Mouse (Mus musculus) right cerebral cortex, postnatal 10 days (tissue): Measurements from ENCODE around the gene Dusp18.
"Not testable (repeated sequence)": the region's sequence is repeated elsewhere in the genome, so short reads cannot be mapped to it uniquely, and the experiment has no call there.

Source experiments
- DNase-seq, 2 experiments: peaks; one replicate each; pipeline ENCODE4 v3.0.0; 2021; ENCODE audit warnings: low spot score in 2 of 2

The Dusp18 gene

DNA sequence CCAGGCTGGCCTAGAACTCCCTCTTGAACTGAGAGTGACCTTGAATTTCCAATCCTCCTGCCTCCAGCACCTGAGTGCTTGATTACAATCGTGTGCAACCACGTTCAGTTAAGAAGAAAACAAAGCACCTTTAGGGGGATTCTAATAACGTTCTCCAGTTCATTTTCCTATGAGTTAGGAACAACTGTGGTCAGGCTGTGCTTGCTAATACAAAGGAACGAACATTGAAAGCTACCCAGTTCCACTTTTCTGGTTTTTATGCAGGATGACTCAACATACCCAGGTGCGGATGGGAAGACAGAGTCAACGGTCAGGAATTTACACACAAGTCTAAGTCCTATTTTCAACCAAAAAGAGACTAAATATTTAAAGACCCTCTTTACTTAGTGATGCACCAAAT, 1.1 kb upstream of the Dusp18 start:
- DNase-seq: no peak

DNA sequence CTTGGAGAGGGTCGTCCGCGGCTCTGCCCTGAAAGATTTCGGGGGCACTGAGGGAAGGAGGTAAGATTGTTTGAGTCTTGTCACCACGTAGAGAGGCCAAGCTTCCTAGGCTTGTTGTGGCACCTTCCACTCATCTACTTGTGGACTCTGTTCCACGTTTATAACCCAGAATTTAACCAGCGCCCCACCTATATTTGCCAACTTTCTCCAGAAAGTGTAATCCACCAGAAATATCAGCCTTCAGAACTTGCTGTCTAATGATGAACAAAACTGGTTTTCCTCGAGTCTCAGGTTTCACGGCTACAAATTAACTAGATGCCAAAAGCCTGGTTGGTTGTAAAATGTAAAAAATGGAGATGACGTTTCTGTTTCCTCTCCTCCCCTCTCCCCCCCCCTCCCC, 418 bp downstream of the Dusp18 start:
- no peak for DNase-seq

DNA sequence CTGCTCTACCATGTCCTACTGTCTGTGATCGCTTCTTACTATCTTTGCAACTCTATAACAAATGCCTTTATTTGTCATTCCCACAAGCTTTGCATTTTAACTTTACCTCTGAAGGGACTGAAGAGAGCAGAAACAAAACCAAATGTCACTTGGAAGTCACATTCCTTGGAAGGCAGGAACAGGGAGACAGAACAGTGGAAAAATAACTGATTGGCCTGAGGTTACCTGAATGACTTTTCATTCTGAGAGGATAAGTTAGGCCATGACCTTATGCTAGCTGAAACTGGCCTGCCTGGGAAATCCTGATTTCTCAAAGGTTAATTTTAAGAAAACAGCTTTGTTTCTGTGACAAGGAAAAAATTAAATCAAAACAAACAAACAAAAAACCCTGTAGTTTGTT, 893 bp downstream of the Dusp18 start:
- DNase-seq: no peak

DNA sequence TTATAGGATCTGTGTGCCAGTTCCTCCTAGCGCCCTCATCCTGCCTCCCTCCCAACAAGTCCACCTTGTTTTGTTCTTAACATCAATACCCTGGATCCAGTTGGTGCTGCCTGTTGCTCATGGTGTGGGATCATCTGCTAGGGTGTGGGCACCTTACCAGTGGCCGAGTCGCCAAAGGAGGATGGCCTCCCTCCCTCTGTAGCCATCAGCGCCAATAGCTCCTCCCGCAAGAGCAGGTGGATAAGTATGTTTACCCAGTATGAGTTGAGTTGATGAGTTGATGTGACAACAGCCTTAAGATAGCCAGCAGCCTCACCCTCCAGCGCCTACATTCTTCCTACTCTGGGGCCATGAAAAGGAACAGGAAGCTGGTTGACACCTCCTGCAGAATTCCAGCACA, 5.3 kb downstream of the Dusp18 start:
- no peak for DNase-seq

DNA sequence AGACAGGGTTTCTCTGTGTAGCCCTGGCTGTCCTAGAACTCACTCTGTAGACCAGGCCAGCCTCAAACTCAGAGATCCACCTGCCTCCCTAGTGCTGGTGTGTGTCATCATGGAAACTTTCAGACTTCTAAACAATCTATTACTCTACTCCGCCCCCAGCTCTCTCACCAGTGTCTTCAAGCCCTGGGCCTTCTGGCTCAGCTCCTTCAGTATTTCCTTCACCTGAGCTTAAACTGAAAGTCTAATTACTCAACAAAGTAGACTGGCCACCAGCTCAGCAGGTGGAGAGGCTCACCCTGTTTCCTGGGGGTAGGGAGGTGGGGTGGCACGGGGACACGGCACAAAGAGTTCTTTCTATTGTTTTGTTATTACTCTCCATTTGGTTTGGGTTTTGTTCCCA, 7.5 kb downstream of the Dusp18 start:
- no peak for DNase-seq

DNA sequence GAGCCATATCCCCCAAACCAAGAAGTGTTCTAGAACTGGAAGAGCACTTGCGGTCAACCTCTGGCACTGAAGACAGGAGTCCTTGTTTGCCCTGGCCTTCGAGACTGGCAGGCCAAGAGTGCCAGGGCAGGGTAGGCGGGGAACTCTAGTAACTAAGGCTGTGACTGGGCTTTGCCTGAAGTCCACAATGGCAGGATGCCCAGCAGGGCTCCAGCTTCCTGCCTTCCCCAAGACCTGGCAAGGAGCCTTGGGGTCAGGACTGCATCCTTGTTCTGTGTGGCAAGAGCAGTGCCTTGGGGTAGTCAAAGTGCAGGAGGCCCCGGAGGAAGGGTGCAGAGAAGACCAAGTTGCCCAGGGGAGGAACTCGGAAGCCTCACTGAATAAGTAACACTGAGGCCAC, 8.0 kb downstream of the Dusp18 start:
- DNase-seq: peak; percentile 86 to 89

DNA sequence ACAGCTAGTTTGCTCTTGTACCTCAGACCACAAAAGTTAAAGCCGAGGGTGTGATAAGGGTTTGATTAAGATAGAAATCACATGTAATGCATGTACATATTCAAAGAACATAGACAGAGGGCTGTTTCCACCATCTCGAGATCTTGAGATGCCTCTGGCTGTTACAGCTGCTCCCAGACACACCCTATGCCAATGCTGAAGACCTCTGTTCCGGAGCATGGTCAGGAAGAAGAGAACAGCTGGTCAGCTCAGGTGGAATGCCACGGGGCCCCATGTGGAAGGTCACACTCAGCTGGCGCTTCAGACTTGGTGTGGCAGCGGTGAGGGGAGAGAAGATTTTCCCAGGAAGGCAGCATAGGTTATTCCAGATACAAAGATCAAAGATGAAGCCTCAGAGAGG, 9.6 kb downstream of the Dusp18 start:
- no peak for DNase-seq

DNA sequence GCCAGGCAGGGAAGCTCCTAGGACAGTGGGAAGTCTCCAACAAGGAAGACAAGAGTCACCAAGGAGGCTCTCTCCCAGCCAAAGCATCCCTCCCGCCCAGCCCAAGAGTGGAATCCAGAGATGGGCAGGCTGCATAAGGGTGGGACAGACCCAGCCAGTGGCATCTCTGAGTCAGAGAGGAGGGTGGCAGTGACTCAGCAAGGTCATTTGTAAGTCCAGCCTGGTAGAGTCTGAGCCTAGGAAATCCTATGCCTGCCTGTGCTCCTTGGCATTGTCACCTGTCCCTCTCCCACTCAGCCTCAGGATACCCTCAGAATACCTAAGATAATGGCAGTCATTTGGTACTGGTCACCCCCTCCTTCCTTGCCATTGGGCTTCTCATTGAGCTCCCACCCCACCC, 10.4 kb downstream of the Dusp18 start:
- no peak for DNase-seq

DNA sequence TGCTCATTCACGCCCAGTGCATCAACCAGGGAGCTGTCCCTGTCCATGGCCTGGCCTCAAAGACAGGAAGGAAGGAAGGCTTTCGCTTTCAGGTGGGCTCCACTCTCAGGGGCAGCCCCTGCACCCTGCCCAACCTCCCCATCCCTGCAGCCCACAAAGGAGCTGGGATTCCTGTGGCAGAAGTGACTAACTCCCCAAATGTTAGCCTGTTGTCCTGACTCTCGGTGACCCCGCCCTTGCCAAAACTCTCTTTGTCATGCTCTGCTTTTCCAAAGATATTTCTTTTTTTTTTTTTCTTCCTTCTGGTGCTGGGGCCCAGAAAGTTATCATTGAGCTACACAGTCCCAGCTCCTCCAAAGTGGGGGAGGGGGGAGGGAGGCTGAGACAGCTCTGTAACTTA, 14.2 kb downstream of the Dusp18 start:
- DNase-seq: no peak

DNA sequence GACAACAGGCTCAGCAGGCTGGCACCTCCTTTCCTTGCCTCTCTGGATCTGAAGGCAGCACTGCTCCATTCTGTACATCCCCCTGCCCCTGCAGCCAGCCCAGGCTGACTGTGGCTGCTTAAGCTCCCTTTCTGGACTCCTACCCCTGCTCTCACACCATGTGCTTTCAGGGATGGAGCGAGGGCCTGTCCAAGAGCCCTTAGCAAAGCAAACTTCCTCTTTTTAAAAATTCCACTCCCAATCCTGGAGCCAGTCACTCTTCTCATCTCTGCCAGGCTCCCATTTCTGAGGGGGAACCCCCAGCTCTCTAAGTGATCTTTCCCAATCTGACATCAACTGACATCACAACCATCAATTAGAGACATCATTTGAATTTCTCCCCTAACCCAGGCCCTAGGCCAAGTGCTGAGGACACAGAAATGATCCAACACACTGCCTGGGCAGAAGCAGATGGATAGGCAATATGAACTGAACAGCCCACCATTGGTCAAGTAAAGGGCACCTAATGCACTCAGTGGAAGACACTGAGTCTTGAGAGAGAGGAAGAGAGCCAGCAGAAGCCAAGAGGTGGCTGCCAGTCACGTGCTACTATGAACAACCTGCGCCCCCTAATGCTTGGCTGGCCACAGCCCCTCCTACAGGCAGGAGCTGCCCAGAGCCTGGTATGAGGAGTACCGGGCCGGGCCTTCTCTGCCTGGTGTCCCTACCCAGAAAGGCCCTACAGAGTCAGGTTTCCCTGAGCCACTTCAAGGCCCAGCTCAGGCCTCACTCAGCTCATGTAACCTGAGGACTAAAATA, 15.7 kb downstream of the Dusp18 start:
- peak in 1 of 2 experiments; percentile 35 for DNase-seq

DNA sequence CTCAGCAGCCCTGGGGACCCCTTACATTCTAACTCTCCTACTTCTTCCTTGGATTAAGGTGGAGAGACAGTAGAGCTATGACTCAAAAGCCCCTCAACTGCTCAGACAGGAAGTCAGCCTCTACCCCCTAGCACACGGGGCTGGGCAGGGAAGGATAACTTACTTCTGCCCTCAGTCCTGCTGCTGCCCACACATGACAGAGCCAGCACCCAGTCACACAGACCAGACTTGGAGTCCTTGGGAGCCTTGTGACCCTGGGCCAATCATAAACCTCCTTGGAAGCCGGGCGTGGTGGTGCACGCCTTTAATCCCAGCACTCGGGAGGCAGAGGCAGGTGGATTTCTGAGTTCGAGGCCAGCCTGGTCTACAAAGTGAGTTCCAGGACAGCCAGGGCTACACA, 16.4 kb downstream of the Dusp18 start:
- DNase-seq: not testable (repeated sequence)

DNA sequence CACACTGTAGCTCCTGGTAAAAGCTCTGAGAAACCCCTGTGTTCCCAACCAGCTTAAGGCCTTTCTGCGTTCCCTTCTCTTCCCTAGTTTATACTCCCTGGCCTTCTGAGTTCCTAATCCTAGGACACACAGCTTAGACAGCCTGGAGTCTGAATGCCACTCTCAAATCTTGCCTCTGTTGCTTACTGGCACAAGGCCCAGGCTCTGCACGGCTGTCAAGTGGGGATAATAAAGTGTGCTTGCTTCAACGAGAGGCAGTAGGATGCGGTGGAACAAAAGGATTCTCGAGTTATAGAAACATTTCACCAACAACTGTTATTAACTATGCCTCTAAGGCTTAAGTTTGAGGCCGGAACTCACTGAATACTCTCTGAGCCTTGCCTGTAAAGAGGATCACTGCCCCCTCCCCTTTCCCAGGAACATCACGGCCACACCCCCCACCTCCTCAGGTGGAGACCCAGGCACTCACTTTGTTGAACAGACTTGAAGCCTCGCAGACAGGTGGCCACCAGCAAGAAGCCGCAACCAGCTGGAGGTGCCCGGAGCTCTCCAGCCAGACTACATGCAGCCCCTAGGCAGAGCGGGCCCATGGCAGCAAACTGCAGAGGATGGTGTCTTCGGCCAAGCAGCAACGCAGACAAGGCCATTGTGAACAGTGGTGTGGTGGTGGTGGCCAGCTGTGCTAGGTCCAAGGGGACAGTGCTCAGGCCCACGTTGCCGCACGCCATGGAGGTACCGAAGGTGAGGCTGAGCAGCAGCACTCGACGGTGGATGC, 17.2 kb downstream of the Dusp18 start:
- DNase-seq: peak; percentile 70 to 72

DNA sequence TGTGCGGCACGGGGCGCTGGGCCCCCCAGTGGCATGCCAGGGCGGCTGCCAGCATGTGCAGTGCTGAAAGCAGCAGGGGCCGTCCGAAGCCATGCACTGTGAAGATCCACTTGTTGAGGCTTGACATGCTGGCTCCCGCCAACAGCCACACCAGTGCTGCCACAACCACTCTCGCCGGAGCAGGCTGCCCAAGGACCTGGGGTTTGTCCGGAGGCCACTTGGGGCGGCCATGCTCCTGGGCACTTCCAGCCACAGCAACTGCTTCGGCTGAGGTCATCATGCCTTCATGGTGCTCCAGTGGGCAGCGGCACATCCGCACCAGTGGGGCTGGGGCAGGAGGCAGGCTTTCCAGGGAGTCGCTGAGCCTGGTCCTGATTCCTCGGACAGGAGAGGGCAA, 17.8 kb downstream of the Dusp18 start:
- DNase-seq: peak; percentile 64 to 69

DNA sequence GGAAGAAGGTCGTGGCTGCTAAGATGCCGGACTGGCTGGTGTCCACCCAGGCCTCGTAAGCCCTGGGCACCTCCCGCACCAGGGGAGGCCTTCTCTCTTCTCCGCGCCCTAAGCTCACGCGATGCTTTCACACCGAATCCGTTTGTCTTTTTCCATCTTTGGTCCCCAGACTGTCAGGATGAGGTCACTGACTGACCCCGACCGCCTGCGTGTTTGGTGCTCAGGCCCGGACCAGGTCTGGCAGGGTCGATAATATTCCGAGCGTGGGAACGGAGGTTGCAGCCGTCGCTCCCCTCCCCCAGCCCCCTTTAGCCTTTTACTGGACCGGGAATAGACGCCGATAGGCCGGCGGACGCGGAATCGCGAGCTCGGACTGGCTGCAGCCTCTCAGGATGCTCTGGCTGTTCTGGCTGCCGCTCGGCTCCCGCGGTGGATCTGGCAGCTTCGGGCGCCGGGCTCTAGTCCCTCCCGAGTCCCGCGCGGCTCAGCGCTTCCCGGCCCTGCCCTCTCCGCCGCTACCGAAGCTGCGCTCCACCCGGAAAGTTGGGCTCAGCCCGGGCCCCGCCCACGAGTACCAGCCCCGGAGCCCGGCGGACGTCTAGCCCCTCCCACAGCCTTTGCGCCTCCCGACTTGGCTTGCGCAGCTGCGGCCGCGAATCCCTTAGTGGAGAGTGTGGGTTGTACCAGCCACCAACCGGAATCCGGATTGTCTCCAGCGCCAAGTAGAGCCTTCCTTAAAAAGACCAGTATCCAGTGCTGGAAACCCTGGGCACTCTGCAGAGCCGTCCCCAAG, 18.5 kb downstream of the Dusp18 start:
- peak; percentile 96 to 97 for DNase-seq

DNA sequence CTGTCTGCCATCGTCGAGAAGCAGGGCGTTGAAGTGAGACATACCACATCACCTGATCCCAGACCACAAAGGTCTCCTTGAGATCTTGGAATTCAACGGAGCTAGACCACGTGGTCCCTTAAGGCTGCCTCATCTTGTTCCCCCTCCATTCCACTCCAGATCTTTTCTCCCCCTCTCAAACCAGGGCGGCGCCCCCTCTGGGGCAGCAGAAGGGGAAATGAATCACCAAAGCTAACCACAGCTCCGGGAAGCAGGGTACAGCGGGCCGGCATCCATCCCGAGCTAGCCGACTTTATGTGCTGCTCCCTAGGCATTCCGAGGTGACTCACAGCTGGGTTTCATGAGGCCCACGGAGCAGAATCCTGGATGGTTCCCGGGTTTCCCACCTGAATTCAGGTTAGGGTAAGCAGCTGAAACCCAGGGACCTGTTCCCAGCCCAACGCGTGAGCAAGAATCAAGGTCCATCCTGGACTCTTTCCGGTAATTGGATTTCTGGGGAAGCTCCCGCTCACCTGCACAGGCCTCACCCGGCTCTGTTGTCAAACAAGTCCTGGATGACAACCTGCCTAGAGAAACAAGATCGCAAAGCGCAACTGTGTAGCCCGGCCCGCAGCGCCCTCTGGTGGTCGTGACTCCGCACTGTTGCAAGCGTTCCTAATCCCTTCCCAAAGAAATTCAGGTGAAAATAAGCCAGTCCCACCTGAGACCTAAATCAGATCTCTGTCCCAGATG, 19.2 kb downstream of the Dusp18 start, which contains the start of gene Slc35e4:
Gene Slc35e4 (minus strand): TSS at position 556 of the 732 bp plus-strand sequence.
- peak; percentile 82 to 87 for DNase-seq

DNA sequence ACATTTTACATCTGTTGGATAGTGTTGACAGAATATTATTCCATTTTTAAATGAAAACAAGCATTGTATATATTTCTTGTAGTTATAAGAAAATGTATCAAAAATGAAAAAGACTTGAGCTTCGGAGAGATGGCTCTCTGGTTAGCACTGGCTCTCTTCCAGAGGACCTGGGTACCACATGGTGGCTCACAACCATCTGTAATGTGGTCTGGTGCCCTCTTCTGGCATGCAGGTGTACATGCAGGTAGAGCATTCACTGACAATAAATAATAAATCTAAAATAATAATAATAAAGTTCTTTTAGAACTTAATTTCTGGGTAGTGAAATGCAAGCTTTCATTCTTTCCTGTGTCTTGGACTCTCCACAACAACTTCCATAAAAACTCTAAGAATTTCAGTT, 23.7 kb downstream of the Dusp18 start:
- no peak for DNase-seq

DNA sequence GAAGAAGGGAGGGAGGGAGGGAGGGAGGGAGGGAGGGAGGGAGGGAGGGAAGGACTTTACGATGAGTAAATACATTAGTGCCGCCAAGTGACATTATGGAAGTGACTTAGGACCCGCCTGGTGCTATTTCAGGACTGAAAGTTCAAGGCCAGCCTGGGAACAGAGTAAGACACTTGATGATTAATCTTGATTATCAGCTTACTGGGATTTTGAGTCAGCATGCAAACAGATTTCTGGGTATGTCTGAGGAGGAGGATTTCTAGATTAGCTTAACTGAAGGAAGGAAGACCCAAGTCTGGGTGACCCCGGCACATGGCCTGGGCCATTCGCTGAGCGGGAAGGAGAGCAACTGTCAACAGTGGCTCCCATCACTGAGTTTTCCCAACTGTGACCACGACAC, 25.4 kb downstream of the Dusp18 start:
- DNase-seq: no peak

DNA sequence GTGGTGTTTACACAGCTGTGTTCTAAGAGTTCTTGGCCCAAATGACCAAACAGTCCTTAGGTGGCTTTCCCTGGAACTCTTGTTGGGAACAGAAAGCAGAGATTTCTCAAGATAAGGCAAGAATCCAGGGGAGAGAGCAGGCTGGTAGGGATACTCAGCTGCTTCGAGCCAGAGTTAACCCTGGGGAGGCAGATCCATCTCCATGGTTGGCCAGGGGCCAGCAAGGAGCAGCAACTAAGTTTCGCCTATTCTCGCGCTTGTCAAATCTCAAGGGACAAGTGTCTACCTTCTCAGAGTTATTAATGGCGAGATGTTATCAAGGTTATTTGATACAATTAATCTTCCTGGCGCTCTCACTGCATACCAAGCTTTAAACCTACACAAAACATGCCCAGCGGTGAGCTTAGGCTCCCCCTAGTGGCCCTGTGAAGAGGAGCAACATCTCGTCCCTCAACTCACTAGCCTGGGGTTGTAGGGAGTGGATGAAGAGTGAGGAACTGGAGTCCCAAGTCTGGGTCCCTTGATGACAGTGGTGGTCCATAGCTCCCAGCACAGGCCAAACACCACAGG, 26.3 kb downstream of the Dusp18 start:
- DNase-seq: peak in 1 of 2 experiments; percentile 67

DNA sequence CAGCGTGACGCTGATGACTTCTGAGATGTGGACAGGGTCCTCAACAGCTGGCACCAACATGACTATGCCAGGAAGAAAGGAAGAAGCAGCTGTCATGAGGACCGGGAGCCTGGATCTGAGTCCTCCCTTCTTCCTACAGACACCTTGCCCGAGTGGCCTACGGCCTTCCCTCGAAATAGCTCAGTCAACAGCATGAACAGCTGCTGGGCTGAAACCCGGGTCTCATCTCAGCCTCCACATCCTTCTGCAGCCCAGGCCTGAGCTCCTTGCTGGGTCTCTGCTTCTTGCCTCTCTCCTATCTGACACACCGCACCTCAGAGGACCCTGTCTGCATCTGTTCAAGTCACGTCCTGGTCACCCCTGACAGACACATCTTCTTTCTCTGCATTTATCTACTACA, 27.1 kb downstream of the Dusp18 start:
- no peak for DNase-seq

DNA sequence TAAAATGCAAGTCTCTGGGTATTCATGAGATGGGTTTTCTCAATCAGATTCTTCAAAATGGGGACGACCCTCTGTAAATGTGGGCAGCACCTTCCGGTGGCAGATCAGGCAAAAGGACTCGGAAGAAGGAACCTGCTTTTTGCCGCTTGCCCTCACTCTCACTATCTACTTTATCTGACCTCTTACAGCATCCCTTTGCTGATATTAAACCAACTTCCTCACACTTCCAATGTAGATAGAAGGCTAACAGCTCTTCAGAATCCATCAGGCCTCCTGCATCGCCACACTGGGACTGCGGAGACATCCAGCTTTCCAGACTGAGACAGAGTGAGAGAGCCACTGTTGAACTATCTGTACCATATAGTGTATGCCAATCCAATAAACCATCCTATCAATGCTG, 27.7 kb downstream of the Dusp18 start:
- DNase-seq: no peak

DNA sequence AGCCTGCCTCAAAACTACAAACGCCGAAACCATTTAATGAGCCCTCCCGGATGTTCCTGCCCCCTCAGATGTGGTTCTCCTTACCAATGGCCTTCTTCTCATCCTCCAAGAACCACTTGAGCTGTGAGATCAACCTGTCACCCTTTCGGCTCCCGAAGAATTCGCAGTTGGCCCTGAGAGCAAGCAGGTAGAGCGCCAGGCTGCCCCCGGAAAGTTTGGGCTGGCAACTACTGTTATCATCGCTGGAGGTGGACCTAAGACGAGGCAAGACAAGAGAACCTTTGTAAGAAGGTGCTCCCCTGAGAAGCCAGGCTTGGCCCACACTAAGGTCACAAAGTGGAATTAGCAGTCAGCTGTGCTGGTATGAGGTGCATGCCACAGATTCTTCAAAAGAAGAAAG, 30.9 kb downstream of the Dusp18 start:
- DNase-seq: peak; percentile 12
